Mouse (Mus musculus) CH12.LX (cell line): ENCODE data around the gene Cend1.

Experiments used
- CTCF ChIP-seq, 2 experiments: IDR thresholded peaks in 1 of 2; conservative IDR thresholded peaks in 1 of 2; 2 replicates each; pipeline ENCODE4 v1.5.1; 2011 to 2012; ENCODE audit warnings: low read depth in 2 of 2, low read length in 2 of 2, improper control_type of control experiment in 1 of 2, inconsistent platforms in 1 of 2, mild to moderate bottlenecking in 1 of 2, moderate library complexity in 1 of 2
- EP300 ChIP-seq: IDR thresholded peaks from 2 replicates; pipeline ENCODE4 v1.6.1; 2011; ENCODE audit warnings: low read length, improper control_type of control experiment
- GABPA ChIP-seq: IDR thresholded peaks from 2 replicates; pipeline ENCODE4 v1.6.1; 2012; ENCODE audit warnings: low read depth, low read length, improper control_type of control experiment, inconsistent platforms; ENCODE audit not compliant: insufficient replicate concordance
- HCFC1 ChIP-seq: IDR thresholded peaks from 2 replicates; pipeline ENCODE4 v1.6.1; 2012; ENCODE audit warnings: low read depth, mild to moderate bottlenecking, inconsistent platforms, low read length, improper control_type of control experiment
- MEF2A ChIP-seq: IDR thresholded peaks from 2 replicates; pipeline ENCODE4 v1.6.1; 2014; ENCODE audit warnings: low read depth, mild to moderate bottlenecking, inconsistent platforms, low read length, improper control_type of control experiment, borderline replicate concordance
- POLR2A ChIP-seq: IDR thresholded peaks from 2 replicates; pipeline ENCODE4 v1.6.1; 2011; ENCODE audit warnings: low read depth, mild to moderate bottlenecking, improper control_type of control experiment, low read length
- SMC3 ChIP-seq: IDR thresholded peaks from 2 replicates; pipeline ENCODE4 v1.6.1; 2011; ENCODE audit warnings: low read depth, low read length, improper control_type of control experiment
- USF1 ChIP-seq: IDR thresholded peaks from 2 replicates; pipeline ENCODE4 v1.6.1; 2014; ENCODE audit warnings: low read depth, mild to moderate bottlenecking, inconsistent platforms, low read length, improper control_type of control experiment
- USF2 ChIP-seq: conservative IDR thresholded peaks from 2 replicates; pipeline ENCODE4 v1.6.1; 2011; ENCODE audit warnings: low read depth, low read length, improper control_type of control experiment

DNA sequence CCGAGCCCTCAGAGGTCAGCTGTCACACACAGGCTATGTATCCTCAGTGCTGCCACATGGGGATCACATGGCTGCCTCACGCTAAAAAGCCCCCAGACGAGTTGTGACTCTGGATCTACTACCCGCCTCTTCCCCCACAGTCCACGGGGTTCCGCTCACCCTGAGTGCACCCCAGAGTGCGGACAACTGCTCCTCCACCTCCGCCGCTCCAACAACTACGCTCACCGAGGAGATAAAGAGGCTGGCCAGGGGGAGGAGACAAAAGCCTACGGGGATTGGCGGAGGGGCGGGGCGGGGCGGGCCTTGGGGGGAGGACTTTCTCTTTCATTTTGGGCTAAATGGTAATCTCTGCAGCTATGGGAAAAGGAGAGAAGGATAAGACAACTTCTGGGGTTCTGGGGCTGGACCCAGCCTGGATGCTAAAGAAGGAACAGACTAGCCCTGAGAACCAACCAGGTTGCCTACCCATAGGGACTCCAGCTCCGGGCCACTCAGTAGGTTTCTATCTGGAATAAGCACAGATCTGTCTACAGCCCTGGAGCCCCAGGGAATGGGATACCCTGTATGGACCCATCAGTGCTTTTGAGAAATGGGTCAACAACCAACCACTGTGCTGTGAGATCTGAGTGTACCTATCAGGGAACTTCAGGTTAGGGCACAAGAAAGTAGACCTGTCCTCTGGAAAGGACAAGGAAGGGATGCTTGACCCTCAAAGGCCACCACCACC is 6.0 kb upstream of the Cend1 start:
- TF ChIP-seq SMC3 (no peak), EP300 (no peak), HCFC1 (no peak), CTCF (conservative IDR thresholded peaks at IDR 0.05 in 1 of 2, IDR thresholded peaks at IDR 0.05 in 1 of 2; ENCODE audit: low read depth in 2 of 2, low read length in 2 of 2) (no peak), POLR2A (peak; percentile 58), USF1 (no peak), MEF2A (no peak), GABPA (no peak), USF2 (no peak)
